ENCODE assay signal across 14 mouse cellular contexts in genomic region chr2:29391086-29391485, GRCm38 (mm10). TPM values are rescaled to one million over a fixed set of nuclear protein-coding genes. Genes with fewer than 3 reads are reported as not detected.
DNase-seq lines count a peak whose midpoint lies in the region.
"Had no signal": no experiment of that assay in that cellular context is flagged by ENCODE, and none has a peak within 500 bp of the region (broad histone marks: within the 10 kb centered on the region; RNA-seq: fewer than 3 reads in every experiment).

No protein-coding gene starts in this region.

- peak; percentile 17 for DNase-seq in adrenal gland, adult 2 months
- DNase-seq in adrenal gland, adult 8-10 months = no peak
- peak; percentile 8 to 28 for DNase-seq in gastrocnemius, adult 8-10 months (ENCODE audit: low spot score in 2 of 2)
- no peak for DNase-seq in gastrocnemius, postnatal 10 days
- DNase-seq in ovary, postnatal 36 days (ENCODE audit: low spot score) = peak; percentile 12
- DNase-seq in ovary, adult 18-20 months (ENCODE audit: low spot score) = no peak
- no peak for DNase-seq in thymus, postnatal 36 days
- DNase-seq in heart, adult 9 months (ENCODE audit: low spot score in 2 of 2) = no peak
- DNase-seq: cerebellum, adult 18-20 months; cerebellum, postnatal 25 days; heart, adult 11 months; kidney, adult 8-10 months; kidney, postnatal 14 days; liver, embryonic 13.5 days had no signal

RNA-seq across cellular contexts. Expression of gene Med27, which starts 44.5 kb away (rescaled TPM):
- 10 to 100 TPM; 25.8 to 28.1 TPM for total RNA-seq in adrenal gland, adult 2 months (2021)
- 54.7 and 63.0 TPM in 2 replicates for polyA plus RNA-seq in adrenal gland, adult 2 months (2012; rRNA removed)
- total RNA-seq in adrenal gland, adult 8-10 months (2022) = 10 to 100 TPM; 25.7 to 34.7 (median 30.7) TPM
- total RNA-seq in gastrocnemius, adult 8-10 months (2022) = 10 to 100 TPM; 13.0 to 15.4 (median 14.6) TPM
- total RNA-seq in gastrocnemius, postnatal 10 days (2021) = 10 to 100 TPM; 18.3 to 21.1 TPM

Comparison
In these comparisons a context has a peak if more than half of its experiments do, and no peak if none do; other contexts are left out.
1. DNase-seq: peak in adrenal gland, adult 2 months (single experiment), gastrocnemius, adult 8-10 months (2 of 2) and ovary, postnatal 36 days (single experiment); none in adrenal gland, adult 8-10 months (single experiment), gastrocnemius, postnatal 10 days (single experiment), ovary, adult 18-20 months (single experiment), thymus, postnatal 36 days (0 of 2) and heart, adult 9 months (0 of 2).